Mouse (Mus musculus) splenic B cell, adult 2 months (primary cell): ENCODE measurements around the gene Lhx3.

ENCODE experiments used
- DNase-seq: peaks from one replicate; pipeline ENCODE4 v3.0.0-alpha.2; 2011; ENCODE audit warnings: low read depth, low spot score
- H3K27me3 ChIP-seq: 2 replicates; pipeline ENCODE4 v1.6.1; 2012; ENCODE audit warnings: mild to moderate bottlenecking, low read length, moderate library complexity, mixed read lengths; ENCODE audit not compliant: control insufficient read depth, poor library complexity, insufficient read depth, severe bottlenecking
- H3K36me3 ChIP-seq: 2 replicates; pipeline ENCODE4 v1.6.1; 2012; ENCODE audit warnings: mild to moderate bottlenecking, low read length, moderate library complexity, mixed read lengths; ENCODE audit not compliant: control insufficient read depth, poor library complexity, insufficient read depth, severe bottlenecking

The Lhx3 gene

GRCm38 (mm10) chr2:26208126-26208789 is at the start of gene Lhx3:
Lhx3 (minus strand) TSS chr2:26208289.
- Histone ChIP-seq H3K36me3 (peaks cover 6% of the 10 kb centered on the region), H3K27me3 (0 out of 2 replicates have a peak, but pooled peaks cover 2% of the 10 kb centered on the region)
- peak; percentile 39 for DNase-seq

- no peaks in the 10 kb centered on the region for H3K36me3 ChIP-seq
- DNase-seq, result no peak
- H3K27me3 ChIP-seq, result no peaks in the 10 kb centered on the region
Measured at GRCm38 (mm10) chr2:26257315-26258096, 49.4 kb upstream of the Lhx3 start.

- H3K27me3 ChIP-seq, result no peaks in the 10 kb centered on the region
Measured at GRCm38 (mm10) chr2:26254816-26255215, 46.7 kb upstream of the Lhx3 start.

GRCm38 (mm10) chr2:26252514-26253206 is 44.6 kb upstream of the Lhx3 start:
- Histone ChIP-seq H3K36me3 (no peaks in the 10 kb centered on the region), H3K27me3 (no peaks in the 10 kb centered on the region)
- no peak for DNase-seq

More at GRCm38 (mm10) chr2:26254816-26255215, 46.7 kb upstream of the Lhx3 start:
- H3K36me3 ChIP-seq, result no peaks in the 10 kb centered on the region
- DNase-seq, result no peak

- no peak for DNase-seq
- Histone ChIP-seq H3K36me3 (no peaks in the 10 kb centered on the region), H3K27me3 (no peaks in the 10 kb centered on the region)
Measured at GRCm38 (mm10) chr2:26247531-26247930, 39.4 kb upstream of the Lhx3 start.

- DNase-seq, result no peak
- H3K36me3 ChIP-seq, result no peaks in the 10 kb centered on the region
- H3K27me3 ChIP-seq, result no peaks in the 10 kb centered on the region
Measured at GRCm38 (mm10) chr2:26240841-26241240, 32.8 kb upstream of the Lhx3 start.

GRCm38 (mm10) chr2:26240330-26240729 is 32.2 kb upstream of the Lhx3 start:
- Histone ChIP-seq H3K27me3 (no peaks in the 10 kb centered on the region), H3K36me3 (no peaks in the 10 kb centered on the region)

GRCm38 (mm10) chr2:26237290-26237782 is 29.2 kb upstream of the Lhx3 start, which contains the start of gene Qsox2:
Qsox2 (minus strand) TSS chr2:26237525.
- no peaks in the 10 kb centered on the region for H3K27me3 ChIP-seq
- DNase-seq, result peak; percentile 90
- no peaks in the 10 kb centered on the region for H3K36me3 ChIP-seq

More at GRCm38 (mm10) chr2:26240330-26240729, 32.2 kb upstream of the Lhx3 start:
- no peak for DNase-seq

GRCm38 (mm10) chr2:26236681-26237289 is 28.7 kb upstream of the Lhx3 start:
- no peaks in the 10 kb centered on the region for H3K27me3 ChIP-seq
- no peak for DNase-seq
- H3K36me3 ChIP-seq, result no peaks in the 10 kb centered on the region

- H3K36me3 ChIP-seq, result no peaks in the 10 kb centered on the region
- DNase-seq, result no peak
- no peaks in the 10 kb centered on the region for H3K27me3 ChIP-seq
Measured at GRCm38 (mm10) chr2:26234771-26235170, 26.7 kb upstream of the Lhx3 start.

- no peak for DNase-seq
- Histone ChIP-seq H3K27me3 (no peaks in the 10 kb centered on the region), H3K36me3 (no peaks in the 10 kb centered on the region)
Measured at GRCm38 (mm10) chr2:26234253-26234652, 26.2 kb upstream of the Lhx3 start.

GRCm38 (mm10) chr2:26231366-26231765 is 23.3 kb upstream of the Lhx3 start:
- no peak for DNase-seq
- no peaks in the 10 kb centered on the region for H3K36me3 ChIP-seq
- H3K27me3 ChIP-seq, result no peaks in the 10 kb centered on the region

GRCm38 (mm10) chr2:26230253-26230652 is 22.2 kb upstream of the Lhx3 start:
- no peak for DNase-seq
- no peaks in the 10 kb centered on the region for H3K36me3 ChIP-seq
- no peaks in the 10 kb centered on the region for H3K27me3 ChIP-seq

- no peaks in the 10 kb centered on the region for H3K36me3 ChIP-seq
- peak; percentile 63 for DNase-seq
- H3K27me3 ChIP-seq, result no peaks in the 10 kb centered on the region
Measured at GRCm38 (mm10) chr2:26227788-26228187, 19.7 kb upstream of the Lhx3 start.
